Mouse (Mus musculus) C2C12 (cell line): ENCODE data around the gene Glycam1. TPM values are rescaled to one million over a fixed set of nuclear protein-coding genes. Genes with fewer than 3 reads are reported as not detected.

Experiments
- H3K27me3 ChIP-seq: one replicate; pipeline ENCODE4 v1.6.1; 2011; ENCODE audit not compliant: control insufficient read depth, insufficient read depth, insufficient read length
- H3K36me3 ChIP-seq: one replicate; pipeline ENCODE4 v1.6.1; 2011; ENCODE audit not compliant: control insufficient read depth, insufficient read depth
- H3K4me3 ChIP-seq: one replicate; pipeline ENCODE4 v1.5.1; 2011; ENCODE audit warnings: mild to moderate bottlenecking, control low read depth; ENCODE audit not compliant: poor library complexity, insufficient read depth, severe bottlenecking
- H3K79me2 ChIP-seq: one replicate; pipeline ENCODE4 v1.6.1; 2011; ENCODE audit not compliant: control insufficient read depth, insufficient read depth
- H3K79me3 ChIP-seq: one replicate; pipeline ENCODE4 v1.6.1; 2011; ENCODE audit warnings: low read depth, control low read depth
- H3ac ChIP-seq: one replicate; pipeline ENCODE3; 2011; ENCODE audit warnings: low read depth; ENCODE audit not compliant: control insufficient read depth, insufficient read length
- CEBPB ChIP-seq: IDR thresholded peaks from one replicate; pipeline ENCODE4 v1.6.1; 2011; ENCODE audit warnings: low read depth, mild to moderate bottlenecking, control low read depth, moderate library complexity
- CTCF ChIP-seq: IDR thresholded peaks from one replicate; pipeline ENCODE4 v1.5.1; 2011; ENCODE audit not compliant: control insufficient read depth, insufficient read depth, insufficient read length
- FOSL1 ChIP-seq: IDR thresholded peaks from one replicate; pipeline ENCODE4 v1.8.0; 2011; ENCODE audit warnings: mild to moderate bottlenecking, low read length; ENCODE audit not compliant: poor library complexity, insufficient read depth, severe bottlenecking
- MAX ChIP-seq: IDR thresholded peaks from one replicate; pipeline ENCODE4 v1.6.1; 2011; ENCODE audit warnings: mild to moderate bottlenecking, control low read depth
- MYOD1 ChIP-seq: IDR thresholded peaks from one replicate; pipeline ENCODE4 v1.6.1; 2011; ENCODE audit warnings: low read depth; ENCODE audit not compliant: control insufficient read depth, insufficient read length
- MYOG ChIP-seq: IDR thresholded peaks from one replicate; pipeline ENCODE4 v1.6.1; 2011; ENCODE audit not compliant: control insufficient read depth, insufficient read length; ENCODE audit errors: extremely low read depth
- USF1 ChIP-seq: IDR thresholded peaks from one replicate; pipeline ENCODE4 v1.6.1; 2011; ENCODE audit warnings: low read depth, mild to moderate bottlenecking, control low read depth, moderate library complexity
- polyA plus RNA-seq: library from polyadenylated mRNA; unstranded; fragments of >200 nt; fragmentation: generic; extraction: Trizol; gene quantifications from one replicate; pipeline ENCODE4 v1.2.1, GENCODE M21; 2012; ENCODE audit warnings: missing spikeins

Glycam1 gene
- polyA plus RNA-seq, 1 experiment: not detected

DNA sequence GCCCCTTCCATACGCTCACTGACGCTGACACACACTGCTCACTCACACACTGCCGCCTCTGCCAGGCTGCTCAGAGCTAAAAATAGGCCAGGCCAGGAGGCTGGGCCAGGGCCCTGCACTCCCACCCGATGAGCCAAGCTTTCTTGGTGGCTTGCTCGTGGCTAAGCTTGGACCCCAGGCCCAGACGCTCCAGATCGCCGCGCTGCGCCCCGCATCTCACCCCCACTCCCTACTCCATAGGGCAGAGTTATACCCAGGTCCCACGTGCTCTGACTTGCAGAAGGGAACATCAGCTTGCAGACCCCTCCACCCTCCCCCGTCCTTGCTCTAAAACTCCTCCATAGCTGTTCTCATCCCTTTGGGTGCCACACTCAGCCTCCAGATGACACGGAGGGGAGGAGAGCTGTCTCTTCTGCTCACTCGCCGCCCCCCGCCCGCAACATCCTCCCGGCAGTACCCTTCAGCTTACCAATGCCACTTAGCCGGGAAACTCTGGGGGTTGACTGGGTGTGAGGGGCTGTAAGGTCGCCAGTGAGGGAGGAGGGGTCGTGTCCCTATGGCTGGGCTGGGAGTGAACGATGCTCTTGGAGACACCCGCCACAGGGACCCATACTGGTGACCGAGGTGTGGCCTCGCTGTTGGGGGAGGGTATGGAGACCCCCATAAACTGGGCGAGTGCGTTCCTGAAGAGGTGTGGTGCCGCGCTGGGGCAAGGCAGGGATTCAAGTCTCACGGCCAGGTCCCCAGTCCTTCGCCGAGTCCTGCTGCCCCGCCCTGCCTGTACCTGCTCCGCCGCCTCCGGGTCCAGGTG, 27.7 kb downstream of the Glycam1 start:
- Histone ChIP-seq H3K27me3 (peaks cover 65% of the 10 kb centered on the region), H3K79me3 (no peaks in the 10 kb centered on the region), H3K79me2 (no peaks in the 10 kb centered on the region), H3K36me3 (no peaks in the 10 kb centered on the region), H3K4me3 (no peak overlapping the region), H3ac (no peak overlapping the region)
- no peak for TF ChIP-seq CTCF
- TF ChIP-seq USF1: no peak
- TF ChIP-seq FOSL1: no peak

DNA sequence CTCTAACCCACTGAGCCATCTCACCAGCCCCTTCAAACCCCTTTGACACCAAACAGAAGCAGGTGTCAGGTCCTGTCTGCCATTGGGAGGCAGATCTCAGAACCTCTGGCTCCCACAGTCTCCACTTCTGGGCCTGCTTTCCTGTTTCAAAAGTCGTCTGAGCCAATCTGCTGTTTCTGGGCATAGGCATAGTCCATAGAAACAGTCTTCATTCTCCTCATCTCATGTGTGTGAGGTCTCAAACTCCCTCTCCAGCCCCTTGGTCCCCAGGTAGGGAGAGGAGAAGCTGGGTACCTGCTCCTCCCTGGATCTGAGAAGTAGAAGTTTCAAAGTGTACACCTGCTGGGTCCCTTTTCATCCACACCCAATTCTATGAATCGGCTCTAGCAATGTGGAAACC, 28.4 kb downstream of the Glycam1 start:
- Histone ChIP-seq H3K79me2 (no peaks in the 10 kb centered on the region), H3K4me3 (no peak overlapping the region), H3K27me3 (peaks cover 67% of the 10 kb centered on the region), H3ac (no peak overlapping the region), H3K79me3 (no peaks in the 10 kb centered on the region), H3K36me3 (no peaks in the 10 kb centered on the region)
- TF ChIP-seq FOSL1 (no peak), CEBPB (no peak), MYOG (no peak), MYOD1 (no peak), CTCF (no peak), USF1 (no peak), MAX (no peak)

DNA sequence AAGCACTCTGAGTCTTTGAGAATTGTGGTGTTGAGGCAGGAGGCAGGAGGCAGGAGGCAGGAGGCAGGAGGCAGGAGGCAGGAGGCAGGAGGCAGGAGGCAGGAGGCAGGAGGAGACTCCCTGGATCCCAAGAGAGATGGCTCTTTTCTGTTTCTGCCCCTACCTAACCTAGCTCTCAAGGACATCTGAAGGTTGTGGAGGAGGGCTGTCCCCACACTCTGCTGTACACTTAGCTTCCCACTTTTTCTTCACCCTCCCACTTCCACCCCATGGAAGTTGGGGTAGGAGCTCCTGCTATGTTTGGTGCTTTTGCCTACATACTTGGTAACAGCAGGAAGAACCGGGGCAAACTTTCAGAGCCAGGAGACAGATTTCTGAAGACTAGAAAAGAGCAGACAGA, 29.1 kb downstream of the Glycam1 start:
- H3ac ChIP-seq: no peak overlapping the region
- H3K79me3 ChIP-seq: no peaks in the 10 kb centered on the region
- no peaks in the 10 kb centered on the region for H3K79me2 ChIP-seq
- no peak for TF ChIP-seq MYOD1
- TF ChIP-seq CEBPB: no peak
- TF ChIP-seq CTCF: no peak
- TF ChIP-seq MYOG: no peak
- TF ChIP-seq MAX: no peak
- TF ChIP-seq FOSL1: no peak
- no peak for TF ChIP-seq USF1
- H3K27me3 ChIP-seq: peaks cover 67% of the 10 kb centered on the region
- H3K36me3 ChIP-seq: no peaks in the 10 kb centered on the region
- H3K4me3 ChIP-seq: no peak overlapping the region

DNA sequence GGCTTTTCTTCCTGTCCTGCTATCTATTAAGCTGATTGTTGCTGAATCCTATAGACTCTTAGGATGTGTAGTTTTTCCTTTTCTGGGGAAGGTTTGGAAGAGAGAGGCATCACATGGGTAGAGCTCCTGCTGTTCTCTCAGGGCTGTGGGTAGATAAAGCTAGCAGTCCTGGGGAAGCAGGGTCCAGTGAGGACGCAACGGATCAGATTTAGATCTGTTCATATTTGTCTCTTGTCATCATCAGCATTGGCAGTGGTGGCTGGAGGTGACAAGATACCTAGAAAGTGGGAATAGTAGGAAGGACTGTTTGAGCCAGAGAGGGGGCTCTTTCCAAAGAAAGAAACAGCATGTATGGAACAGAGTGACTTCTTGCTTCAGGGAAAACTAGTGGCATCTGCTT, 29.9 kb downstream of the Glycam1 start:
- no peak for TF ChIP-seq MYOG
- no peak for TF ChIP-seq CEBPB
- TF ChIP-seq USF1: no peak
- no peak for TF ChIP-seq MAX
- TF ChIP-seq FOSL1: no peak
- TF ChIP-seq CTCF: no peak
- TF ChIP-seq MYOD1: no peak
- no peaks in the 10 kb centered on the region for H3K79me2 ChIP-seq
- peaks cover 67% of the 10 kb centered on the region for H3K27me3 ChIP-seq
- no peaks in the 10 kb centered on the region for H3K36me3 ChIP-seq
- H3K79me3 ChIP-seq: no peaks in the 10 kb centered on the region
- H3K4me3 ChIP-seq: no peak overlapping the region
- no peak overlapping the region for H3ac ChIP-seq

DNA sequence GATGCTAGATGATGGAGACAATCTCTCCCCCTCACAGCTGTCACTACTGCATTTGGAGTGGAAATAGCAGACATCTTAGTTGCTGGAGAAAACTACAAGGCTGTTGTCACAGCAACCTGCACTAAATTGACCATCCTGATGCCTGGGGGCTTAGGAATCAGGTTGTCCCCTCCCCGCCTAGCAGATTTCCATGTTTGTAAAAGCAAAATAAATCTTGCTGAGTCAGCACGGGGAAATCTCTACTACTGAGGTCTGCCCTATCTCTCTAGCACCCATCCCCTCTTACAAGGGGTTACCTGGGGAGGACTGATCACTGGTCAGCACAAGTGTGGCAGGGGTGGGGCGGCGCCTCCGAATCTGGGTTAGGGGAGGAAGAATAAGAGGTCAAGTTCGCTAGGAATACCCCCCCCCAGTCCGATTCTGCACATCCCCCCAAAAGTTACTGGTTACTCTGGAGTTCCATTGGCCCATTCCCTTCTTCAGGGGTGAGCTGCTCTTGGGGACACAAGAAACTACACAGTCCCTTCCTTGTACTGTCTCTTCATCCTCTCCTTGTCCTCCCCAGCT, 30.7 kb downstream of the Glycam1 start:
- no peaks in the 10 kb centered on the region for H3K79me3 ChIP-seq
- no peak overlapping the region for H3ac ChIP-seq
- TF ChIP-seq MAX (no peak), MYOG (no peak), FOSL1 (no peak), MYOD1 (no peak), CEBPB (no peak), USF1 (no peak), CTCF (no peak)
- H3K36me3 ChIP-seq: no peaks in the 10 kb centered on the region
- peaks cover 62% of the 10 kb centered on the region for H3K27me3 ChIP-seq
- no peaks in the 10 kb centered on the region for H3K79me2 ChIP-seq
- no peak overlapping the region for H3K4me3 ChIP-seq

DNA sequence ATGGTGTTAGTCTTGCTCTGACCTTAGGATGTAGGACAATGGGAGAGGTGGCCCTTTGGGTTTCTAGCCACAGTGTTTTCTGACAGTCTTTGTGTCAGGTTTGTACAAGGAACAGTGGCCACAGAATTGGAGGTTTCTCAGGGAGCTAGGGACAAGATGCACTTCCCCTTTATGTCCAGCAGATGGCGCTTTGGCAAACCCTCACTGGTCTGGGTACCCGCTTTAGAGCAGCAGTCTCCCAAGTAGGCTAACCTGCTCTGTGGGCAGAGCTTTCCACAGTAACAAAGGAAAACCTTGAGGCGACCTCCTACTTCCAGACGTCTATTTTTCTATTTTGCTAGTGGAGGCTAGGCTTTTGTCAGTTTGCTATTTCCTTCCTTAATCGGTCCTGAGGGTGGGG, 34.5 kb downstream of the Glycam1 start:
- TF ChIP-seq FOSL1 (no peak), CTCF (peak; percentile 88)
- H3ac ChIP-seq: no peak overlapping the region
- no peaks in the 10 kb centered on the region for H3K36me3 ChIP-seq
- no peaks in the 10 kb centered on the region for H3K79me3 ChIP-seq
- no peaks in the 10 kb centered on the region for H3K79me2 ChIP-seq
- H3K27me3 ChIP-seq: peaks cover 24% of the 10 kb centered on the region
- H3K4me3 ChIP-seq: no peak overlapping the region
